Mouse (Mus musculus) testis, adult 2 months (tissue): ENCODE measurements at regions not wholly inside any gene's neighbourhood (a gene's known extent, or its start where the extent isn't known, plus 50 kb on each side); places are given as distances from the start of the nearest gene placed in this dataset.

Experiments used
- CTCF ChIP-seq: fragments of 200-500 bp; IDR thresholded peaks from 2 replicates; pipeline ENCODE4 v1.5.1; 2012; ENCODE audit warnings: low read depth, mild to moderate bottlenecking, inconsistent platforms, low read length, moderate library complexity; ENCODE audit not compliant: control insufficient read depth, insufficient read depth, insufficient replicate concordance
- POLR2A ChIP-seq: fragments of 200-500 bp; IDR thresholded peaks from 2 replicates; pipeline ENCODE4 v1.6.1; 2012; ENCODE audit warnings: low read depth, mild to moderate bottlenecking, inconsistent platforms, low read length, moderate library complexity; ENCODE audit not compliant: control insufficient read depth

GRCm38 (mm10) chr2:71647914-71648497, 97.4 kb upstream of the Itga6 start:
- TF ChIP-seq POLR2A: no peak
- TF ChIP-seq CTCF: no peak
